Mouse (Mus musculus) spleen, postnatal 10 days (tissue): Measurements from ENCODE around the gene Smndc1.

ENCODE experiments used
- DNase-seq, 2 experiments: peaks; one replicate each; pipeline ENCODE4 v3.0.0; 2021 to 2022; ENCODE audit warnings: low spot score in 2 of 2

The Smndc1 gene

DNA sequence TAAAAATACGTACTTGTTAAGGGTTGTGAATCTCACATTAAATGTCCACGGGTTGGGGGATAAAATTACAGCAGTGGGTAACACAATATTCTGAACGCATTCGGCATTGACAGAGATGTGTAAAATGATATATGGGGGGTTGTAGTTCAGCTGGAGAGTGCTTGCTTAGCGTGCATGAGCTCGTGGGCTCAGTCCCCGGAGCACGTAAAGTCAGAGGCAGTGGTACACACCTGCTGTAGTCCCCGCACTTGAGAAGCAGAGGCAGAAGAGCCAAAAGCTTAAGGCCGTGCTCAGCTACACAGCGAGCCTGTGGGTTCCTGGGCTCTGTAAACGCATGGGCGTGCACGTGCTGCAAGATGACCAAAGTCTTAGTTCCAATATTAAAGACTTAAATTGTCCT is 44.6 kb downstream of the Smndc1 start:
- no peak for DNase-seq

- DNase-seq: no peak
These were observed 46.3 kb downstream of the Smndc1 start for GRCm38 (mm10) chr19:53344062-53344461.

DNA sequence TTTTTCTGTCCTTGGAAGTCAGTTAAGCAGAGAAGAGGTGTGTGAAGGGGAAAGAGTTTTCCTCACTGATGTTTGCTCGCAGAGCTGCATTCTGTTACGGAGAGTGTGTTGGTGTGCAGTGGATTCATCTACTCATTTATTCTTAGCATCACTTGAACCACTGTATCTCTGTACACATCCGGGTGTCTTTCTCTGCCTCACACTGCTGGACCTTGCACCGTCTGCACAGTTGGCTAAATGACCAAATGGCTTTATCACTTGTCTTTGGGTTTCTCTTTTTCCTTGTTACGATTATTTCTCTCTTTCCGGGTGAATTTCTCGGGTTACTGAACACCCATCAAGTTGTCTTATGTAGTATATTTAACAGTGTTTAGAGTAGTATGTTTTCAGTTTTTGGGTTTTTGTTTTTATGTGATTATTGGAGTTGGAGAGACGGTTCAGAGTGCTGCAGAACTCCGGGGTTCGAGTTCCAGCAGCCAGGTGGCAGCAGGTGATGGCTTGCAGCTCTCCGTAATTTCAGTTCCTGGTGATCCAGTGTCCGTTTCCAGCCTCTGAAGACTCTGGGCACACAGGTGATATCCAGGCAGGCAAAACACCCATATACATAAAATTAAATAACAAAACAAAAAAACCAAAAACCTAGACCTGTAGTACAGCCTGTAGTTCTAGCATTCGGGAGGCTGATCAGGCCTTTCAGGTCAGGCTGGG is 47.0 kb downstream of the Smndc1 start:
- no peak for DNase-seq

DNA sequence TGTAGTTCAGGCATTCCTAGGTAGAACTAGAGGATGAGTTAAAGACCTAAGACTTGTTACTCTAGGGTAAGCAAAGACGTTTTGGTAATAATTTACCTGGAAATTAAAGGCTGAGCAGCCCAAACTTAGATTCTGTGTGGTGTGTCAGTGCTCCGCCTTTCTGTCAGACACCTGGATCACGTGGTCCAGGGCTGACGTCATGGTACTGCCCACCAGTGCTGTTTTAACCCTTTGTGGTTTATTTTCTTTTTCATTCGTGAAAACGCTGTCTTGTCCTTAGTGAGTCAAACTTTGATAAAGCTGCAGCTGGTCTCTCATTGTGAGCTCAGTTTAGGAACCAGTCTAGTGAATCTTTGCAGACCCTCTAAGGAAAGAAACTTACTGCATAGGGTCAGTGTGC is 50.0 kb downstream of the Smndc1 start:
- DNase-seq: peak in 1 of 2 experiments; percentile 42

GRCm38 (mm10) chr19:53335241-53335640 is 55.1 kb downstream of the Smndc1 start:
- no peak for DNase-seq

DNA sequence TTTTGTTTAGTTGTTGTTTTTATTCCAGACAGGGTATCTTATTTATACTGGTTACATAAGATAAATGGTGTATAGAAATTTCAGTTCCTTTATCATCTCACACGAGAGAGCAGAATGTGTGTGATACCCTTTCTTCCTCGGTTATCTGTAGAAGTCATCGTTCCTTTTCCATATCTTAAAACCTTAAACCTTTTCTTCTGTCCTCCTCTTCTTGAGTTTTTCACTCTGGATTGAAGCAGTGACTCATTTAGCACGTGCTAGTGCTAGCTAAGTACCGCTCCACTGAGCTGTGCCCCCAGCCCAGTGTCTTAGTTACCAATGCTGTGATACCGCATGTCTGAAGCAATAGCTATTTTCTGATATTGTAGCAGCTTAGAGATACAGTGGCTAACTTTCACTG is 56.6 kb downstream of the Smndc1 start:
- no peak for DNase-seq

GRCm38 (mm10) chr19:53331882-53332500 is 58.4 kb downstream of the Smndc1 start:
- DNase-seq: no peak

GRCm38 (mm10) chr19:53329992-53330381 is 60.4 kb downstream of the Smndc1 start:
- peak; percentile 49 to 73 for DNase-seq
